Mouse (Mus musculus) C2C12 (cell line): ENCODE results near the gene Lcn12.

Source experiments
- CEBPB ChIP-seq: IDR thresholded peaks from one replicate; pipeline ENCODE4 v1.6.1; 2011; ENCODE audit warnings: low read depth, mild to moderate bottlenecking, control low read depth, moderate library complexity
- CTCF ChIP-seq: IDR thresholded peaks from one replicate; pipeline ENCODE4 v1.5.1; 2011; ENCODE audit not compliant: control insufficient read depth, insufficient read depth, insufficient read length
- MYOG ChIP-seq: IDR thresholded peaks from one replicate; pipeline ENCODE4 v1.6.1; 2011; ENCODE audit not compliant: control insufficient read depth, insufficient read length; ENCODE audit errors: extremely low read depth
- USF1 ChIP-seq: IDR thresholded peaks from one replicate; pipeline ENCODE4 v1.6.1; 2011; ENCODE audit warnings: low read depth, mild to moderate bottlenecking, control low read depth, moderate library complexity

DNA sequence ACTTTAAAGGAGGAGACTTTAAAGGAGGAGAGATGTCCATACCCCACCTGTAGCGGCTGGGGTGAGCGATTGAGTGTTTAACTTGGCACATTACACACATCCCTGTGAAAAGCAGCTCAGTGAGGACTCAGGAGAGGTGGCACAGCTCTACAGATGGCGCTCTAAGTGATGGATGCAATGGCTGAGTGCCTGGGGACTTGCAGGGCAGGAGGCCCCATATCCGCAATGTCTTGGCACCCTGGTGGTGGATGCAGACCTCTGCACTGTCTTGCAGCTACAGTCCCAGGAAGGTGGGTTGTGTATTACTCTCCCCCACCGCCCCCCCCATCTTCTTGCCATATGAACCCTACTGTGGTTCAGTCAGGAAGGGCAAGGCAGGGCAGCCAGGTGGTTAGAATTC, 13.3 kb upstream of the Lcn12 start:
- TF ChIP-seq CTCF (peak; percentile 21), USF1 (no peak), CEBPB (no peak), MYOG (no peak)
